Mouse (Mus musculus): ENCODE data around the gene Acsl6.
A peak's percentile ranks its signal among the peaks of the same experiment; 100 is the strongest.
"Not testable (repeated sequence)": the region's sequence is repeated elsewhere in the genome, so short reads cannot be mapped to it uniquely, and the experiment has no call there.

The Acsl6 gene

DNA sequence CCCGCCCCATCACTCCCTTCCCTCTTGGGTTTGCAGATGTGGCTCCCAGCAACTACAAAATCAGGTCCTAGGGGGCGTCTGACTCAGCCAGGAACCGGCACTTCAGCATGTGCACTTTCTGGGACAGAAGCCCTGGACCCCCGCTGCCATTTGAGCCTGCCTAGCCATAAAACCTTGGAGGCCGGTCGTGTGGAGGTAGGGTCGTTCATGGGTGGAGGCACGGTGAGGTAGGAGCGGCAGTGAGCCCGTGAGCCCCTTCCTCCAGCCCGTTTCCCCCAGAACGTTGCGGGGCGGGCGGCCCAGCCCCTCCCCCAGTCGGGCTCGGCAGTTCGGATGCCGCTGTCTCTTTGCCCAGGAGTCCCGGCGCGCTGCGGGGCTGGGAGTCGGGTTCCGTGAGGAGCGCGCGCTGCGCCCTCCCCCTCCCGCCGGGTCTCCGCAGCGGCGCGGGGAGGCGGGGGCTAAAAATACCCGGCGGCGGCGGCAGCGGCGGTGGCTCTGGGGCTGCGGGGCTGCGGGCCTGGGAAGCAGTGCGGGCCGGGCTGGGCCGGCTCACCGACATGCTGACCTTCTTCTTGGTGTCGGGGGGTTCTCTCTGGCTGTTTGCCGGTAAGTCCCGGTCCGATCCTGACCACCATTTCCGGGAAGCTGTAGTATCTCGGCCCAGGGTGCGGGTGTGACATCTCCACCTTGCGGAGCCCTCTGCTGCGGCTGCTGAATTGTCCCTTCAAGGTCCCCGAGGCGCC is at the start of gene Acsl6:
Gene Acsl6 (plus strand): TSS at position 71 of the 743 bp plus-strand sequence.
- no peak for DNase-seq

DNA sequence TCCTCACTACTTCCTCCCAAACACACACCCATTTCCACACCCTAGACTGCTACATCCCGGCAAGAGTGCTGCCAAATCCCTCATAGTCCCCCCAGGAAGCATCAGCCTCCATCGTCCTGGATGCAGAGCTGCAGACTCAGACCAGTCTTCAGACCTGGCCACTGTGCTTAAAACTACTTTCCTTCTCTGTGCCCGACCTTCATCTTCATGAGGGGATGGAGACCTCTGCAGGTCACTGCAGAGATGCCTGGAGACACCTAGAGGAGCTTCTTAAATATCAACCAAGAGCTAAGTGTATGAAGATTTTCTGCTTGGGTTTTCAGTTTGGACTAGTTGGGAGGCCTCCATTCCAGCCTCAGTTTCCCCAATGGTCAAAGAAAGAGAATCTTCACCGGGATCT is 49.5 kb upstream of the Acsl6 start:
- no peak for DNase-seq

DNA sequence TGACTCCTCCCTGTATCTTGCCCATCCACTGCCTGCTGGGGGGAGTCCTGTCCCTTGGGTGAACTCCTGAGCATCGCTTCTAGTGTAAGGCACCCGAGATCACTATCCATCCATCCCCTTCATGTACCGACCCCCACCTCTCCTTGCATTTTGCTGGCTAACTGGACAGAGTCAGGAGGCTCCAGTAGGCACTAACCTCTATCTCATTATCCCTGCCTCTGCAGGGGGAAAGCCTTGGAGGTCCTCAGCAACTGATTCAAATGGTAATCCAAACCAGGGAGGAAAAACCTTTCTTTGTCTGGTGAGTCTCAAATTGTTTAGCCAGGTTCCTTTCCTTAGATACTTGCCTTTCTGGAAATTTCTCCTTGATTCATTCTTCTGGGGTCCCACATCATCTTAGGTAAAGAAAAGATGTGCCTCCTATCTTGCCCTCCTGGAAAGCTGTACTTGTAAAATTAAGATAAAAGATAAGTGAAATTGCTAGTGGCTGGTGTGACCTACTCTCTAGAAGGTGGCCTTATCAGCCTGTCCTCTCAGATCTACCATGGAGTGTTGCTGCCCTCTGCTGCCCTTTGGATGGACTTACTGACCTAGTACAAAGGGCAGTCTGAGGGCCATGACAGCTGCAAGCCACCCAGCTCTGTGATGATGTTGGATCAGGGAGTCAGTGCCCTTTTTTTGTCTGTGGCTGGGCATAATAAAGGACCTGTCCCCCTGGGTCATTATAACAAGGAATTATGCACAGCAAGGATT is 46.8 kb upstream of the Acsl6 start:
- peak; percentile 75 for DNase-seq

DNA sequence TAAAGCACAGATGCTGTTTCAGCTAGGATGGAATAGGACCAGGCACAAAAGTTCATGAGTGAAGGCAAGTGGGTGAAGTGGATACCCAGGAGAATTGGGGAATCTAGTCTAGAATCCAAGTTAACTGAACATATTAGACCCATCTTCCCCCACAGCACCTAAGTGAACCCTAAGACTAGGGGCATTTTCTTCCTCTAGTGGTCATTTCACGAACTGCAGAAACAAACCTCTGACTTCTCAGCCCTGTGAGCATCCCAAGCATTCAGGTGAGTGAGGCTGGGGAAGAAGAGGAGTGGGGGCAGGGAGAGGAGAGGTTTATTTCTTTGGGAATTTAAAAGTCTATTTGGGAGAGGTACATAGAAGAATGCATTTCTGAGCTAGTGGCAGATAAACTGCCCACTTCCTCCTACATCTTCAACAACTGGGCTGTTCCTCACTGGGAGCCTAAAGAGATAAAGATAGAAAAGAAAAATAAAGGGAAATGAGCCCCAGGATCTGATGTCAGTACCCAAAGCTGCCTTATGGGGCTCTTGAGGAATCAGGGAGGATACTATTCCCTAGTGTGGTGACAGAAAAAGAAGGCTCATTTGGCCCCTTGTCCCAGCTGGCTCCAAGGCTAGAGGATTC is 40.1 kb upstream of the Acsl6 start:
- DNase-seq, result no peak

DNA sequence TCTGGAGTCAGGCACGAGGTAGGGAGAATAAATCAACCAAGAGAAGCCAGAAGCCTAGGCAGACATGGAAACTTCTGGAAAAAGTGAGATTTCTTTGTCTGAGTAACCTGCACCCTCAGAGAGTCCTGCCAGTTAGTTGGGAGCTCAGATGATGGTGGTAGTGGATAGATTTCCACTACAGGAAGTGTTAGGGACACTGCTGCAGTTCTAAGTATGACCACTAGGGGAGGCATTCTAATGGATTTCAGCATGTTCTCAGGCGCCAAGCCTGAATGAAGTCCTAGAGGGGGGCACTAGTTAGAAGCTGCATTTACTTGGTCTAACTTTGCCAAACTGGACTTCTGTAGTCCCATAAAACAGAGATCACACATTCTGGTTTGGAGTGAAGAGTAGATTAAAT is 39.1 kb upstream of the Acsl6 start:
- peak; percentile 46 for DNase-seq

DNA sequence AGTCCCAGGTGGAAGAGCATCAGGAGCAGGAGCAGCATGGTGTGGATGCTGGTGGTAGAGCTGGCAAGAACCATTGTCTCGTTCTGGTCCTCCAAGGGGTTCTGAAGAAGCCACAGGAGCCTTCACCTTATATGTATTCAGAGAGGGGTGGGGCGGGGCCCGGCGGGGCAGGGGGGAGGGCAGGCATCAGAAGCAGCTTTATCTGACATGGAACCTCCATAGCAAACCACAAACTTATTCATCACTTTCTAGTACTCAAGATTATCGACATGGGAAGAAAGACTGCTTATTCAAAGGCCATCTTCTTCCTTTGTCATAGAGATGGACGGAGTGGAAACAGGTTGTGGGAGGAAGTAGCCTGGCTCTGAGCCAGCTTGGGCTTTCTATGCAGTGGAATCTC is 36.4 kb upstream of the Acsl6 start, which contains the start of gene Il3:
Gene Il3 (minus strand): TSS at position 101 of the 400 bp plus-strand sequence.
- DNase-seq, result no peak

DNA sequence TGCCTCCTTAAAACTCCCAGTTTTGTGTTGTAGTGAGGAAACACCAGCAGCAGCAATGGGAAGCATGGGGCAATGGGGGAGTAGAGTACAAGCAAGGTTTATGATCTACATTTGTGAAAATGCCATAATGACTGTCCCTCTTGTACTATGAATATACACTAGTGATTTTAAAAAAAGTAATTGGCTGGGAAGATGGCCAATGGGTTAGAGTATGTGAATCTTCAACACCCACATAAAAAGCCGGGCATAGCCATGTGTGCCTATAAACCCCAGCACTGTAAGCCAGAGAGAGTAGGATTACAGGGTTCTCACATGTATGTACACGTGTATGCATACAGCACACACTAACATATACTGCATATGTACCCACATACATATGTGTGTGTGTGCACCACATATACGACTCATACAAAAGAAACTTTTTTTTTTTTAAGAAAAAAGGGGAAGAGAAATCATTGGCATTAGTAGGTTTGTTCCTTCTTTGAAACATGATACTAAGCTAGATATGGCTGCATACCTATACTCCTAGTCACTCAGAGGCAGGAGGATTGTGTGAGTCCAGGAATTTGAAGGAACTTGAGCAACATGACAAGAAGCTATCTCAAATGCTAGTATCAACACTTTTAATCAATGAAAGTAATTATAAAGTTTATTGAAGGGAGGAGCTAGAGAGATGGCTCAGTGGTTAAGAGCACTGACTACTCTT is 34.3 kb upstream of the Acsl6 start:
- DNase-seq, result no peak

DNA sequence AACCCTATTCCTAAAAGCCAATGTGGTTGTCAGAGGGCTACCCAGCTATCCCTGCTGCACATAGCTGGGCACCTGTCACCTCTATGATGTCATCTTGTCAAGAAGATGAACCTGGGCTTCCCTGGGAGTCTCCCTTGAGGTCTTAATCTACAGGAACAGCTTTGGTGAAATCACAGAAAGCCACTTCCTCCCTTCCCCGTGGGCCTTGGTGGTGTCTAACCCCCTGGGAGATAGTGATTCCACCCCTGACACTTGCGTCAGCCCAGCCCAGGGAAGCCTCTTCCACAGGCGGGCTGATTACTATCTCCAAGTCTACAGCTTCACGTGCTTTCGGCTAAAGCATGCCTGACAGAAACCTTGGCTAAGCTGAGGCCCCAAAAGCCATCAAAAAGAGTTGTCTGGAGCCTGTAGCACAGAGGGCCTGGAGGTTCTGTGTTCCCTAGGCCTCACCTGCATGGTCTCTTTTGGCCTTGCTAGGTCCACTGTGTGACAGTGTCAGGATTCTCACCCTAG is 32.1 kb upstream of the Acsl6 start:
- no peak for DNase-seq

DNA sequence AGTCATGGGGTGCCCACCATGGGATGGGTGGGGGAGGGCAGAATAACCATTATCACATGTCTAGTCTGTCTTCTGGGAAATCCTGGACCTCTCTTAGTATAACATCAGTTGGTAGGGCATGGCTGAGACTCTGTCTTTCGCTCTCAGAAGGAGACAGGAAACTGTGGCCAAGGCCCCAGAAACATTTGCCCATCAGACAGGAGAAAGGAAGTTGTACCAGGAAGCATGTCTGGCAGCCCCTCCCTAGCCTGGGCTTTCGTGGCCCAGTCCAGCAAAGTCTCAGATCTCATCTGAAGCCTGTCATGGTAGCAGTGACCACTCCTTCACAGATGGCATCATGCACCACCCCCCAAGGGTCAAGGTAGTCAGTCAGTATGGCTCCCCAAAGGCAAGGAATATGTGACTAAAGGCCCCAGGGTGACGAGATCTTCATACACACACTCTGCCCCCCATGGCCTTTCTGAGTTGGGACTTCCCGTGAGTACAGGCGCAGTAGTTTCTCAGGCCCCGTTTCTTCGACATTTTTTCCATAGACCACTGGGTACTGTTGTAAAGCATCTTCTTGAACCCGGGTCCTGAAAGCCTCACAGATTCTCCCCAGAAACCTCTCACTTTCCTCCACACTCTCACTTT is 15.7 kb upstream of the Acsl6 start:
- no peak for DNase-seq

DNA sequence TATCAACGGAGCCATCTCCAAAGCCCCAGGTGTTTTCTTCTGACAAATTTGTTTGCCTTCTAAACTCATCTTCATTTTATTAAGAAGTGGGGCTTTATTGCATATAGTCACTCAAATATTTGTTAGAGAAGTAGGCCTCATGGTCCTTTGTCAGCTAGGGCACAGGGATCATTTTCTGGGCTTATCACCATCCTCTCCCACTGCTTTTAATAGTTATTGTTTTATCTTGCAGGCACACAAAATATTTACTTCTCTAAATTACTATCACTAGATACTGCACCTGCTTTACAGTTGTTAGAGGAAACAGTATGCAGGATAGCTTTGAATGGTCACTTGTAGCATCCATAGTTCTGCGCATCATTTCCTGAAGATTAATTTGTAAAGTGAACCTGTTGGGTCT is 11.4 kb upstream of the Acsl6 start:
- DNase-seq, result no peak

DNA sequence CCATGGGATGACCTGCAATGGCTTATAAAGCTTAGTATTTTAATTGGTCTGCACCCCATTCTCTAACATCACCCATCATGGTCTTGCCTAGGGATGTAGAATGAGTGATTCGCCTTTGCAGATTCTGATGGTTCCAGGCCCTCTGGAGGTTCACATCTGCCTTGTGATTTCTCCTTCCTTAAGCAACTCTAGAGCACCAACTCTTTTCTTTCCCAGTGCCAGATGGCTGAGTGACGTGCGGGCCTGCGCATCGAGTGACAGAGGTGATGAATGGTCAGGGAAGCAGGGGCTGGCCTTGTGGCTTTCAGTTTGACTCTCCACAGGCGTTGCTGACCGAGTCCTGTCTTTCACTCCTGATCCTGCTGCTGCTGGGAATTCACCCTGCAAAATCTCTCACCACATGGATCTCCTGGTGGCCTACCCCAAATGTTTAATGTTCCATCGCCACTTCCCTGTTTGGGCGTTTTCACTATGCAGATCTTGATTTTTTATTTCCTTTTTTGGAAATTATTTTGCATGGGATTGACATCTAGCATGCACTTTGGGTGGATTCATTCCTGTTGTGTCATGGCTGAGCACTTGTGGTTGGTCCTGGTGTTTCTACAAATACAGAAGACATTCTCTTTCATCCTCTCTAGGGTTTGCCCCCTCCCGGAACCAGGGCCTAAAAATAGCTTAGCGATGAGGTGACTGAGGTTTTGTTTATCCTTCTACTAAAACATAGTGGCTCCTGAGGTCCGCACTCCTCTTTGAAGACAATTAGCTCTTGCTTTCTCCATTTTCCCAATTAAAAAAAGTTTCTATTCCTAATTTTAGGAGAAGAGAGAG is 9.4 kb upstream of the Acsl6 start:
- DNase-seq, result no peak

DNA sequence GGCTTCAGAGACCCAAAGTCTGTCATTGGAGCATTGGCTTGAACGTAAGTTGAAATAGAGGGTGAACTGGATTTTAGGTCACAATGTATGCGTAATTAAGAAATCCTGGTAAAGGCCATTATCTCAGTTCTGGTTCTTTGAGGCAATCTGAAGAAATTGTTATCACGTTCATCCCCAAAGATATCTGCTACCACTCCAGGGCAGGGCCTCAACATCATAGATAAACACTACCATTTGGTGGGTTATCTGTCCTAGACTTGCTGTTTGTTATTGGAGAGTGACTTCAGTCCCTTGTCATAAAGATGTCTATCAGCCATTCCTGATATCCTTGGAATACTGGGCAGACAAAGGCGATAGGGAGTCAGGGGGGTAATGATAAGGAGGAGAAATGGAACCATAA is 7.6 kb upstream of the Acsl6 start:
- DNase-seq, result no peak

DNA sequence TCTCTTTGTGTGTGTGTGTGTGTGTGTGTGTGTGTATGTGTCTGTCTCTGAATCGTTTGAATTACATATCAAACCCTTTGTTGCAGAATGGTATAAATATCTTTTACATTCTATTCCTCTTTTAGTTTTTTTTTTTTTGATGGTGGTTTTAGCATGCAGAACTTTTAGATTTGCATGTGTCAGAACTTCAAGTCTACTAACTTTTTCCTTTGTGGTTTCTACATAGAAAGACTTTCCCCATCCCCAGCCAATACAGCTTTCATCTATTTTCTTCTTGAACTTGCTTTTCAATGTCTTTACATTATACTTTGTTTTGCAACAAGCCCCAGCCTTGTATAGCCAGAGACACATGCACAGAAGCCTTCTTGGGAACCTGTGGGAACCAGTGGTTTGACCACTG is 6.9 kb upstream of the Acsl6 start:
- DNase-seq, result no peak

DNA sequence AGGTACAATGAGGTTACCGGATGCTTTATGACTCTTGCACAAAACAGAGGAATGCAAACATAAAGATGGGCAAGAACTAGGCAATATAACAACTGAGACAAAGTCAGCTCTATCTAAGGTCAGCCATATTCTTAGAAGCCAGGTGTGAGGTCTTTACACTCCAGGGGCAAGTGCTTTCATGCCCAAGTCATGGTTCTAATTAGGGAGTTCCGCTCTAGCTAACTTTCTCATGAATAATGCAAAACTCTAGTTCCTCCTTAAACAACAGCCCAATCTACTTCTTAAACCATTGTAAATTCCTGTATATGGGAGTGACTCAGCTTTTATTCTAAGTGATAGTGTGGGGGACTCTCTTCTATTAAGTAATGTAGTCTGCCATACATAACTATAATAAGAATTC is 6.1 kb upstream of the Acsl6 start:
- not testable (repeated sequence) for DNase-seq

DNA sequence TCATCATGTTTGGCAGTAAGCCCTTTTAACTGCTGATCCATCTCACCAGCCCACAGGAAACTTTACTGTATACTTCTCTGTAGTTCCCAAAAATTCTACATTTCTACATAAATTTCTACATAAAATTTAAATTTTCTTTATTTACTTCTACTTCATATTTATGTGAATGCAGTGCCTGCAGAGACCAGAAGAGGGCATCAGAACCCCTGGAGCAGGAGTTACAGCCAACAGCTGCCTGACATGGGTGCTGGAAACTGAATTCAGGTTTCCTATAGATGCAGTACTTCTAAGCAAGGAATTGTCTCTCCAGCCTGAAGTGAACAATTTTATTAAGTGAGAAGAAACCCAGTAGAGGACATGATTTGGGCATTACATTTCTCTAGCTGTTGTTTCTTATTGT is 4.8 kb upstream of the Acsl6 start:
- no peak for DNase-seq

DNA sequence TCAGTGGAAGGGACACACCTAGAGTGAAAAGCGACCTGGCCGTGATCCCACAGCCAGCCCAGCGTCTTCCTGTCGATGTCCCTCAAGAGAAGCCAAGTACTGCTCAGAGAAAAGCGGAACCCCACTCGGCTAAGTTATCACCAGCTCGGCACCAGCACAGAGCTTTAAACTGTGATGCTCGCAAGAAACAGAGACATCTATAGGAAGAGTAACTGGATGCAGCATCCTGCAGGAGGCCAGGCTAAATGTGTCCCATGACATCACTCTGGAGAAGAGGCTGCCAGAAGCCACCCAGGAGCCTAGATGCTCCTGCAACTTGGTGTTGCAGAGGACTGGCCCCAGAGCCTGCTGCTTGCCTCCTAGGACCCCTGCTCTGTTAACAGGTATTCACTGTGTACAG is 1.6 kb upstream of the Acsl6 start:
- no peak for DNase-seq

DNA sequence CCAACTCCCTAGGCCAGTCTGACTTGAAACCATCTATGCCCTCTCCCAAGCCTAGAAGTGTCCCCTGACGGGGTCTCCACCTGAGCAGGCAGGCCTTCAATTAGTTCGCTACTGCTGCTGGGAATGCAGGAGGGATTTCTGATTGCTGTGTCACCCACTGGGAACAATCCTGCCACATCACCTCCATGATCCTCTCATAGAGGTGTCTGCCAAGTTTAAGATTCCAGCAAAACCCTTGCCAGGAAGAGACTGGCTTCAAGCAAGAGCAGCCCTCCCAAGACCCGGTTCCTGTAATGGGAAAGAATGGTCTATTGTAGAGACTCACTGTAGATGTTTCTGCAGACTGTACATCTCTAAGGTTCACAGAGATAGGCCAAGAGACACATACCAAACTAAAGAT is 992 bp upstream of the Acsl6 start:
- no peak for DNase-seq

DNA sequence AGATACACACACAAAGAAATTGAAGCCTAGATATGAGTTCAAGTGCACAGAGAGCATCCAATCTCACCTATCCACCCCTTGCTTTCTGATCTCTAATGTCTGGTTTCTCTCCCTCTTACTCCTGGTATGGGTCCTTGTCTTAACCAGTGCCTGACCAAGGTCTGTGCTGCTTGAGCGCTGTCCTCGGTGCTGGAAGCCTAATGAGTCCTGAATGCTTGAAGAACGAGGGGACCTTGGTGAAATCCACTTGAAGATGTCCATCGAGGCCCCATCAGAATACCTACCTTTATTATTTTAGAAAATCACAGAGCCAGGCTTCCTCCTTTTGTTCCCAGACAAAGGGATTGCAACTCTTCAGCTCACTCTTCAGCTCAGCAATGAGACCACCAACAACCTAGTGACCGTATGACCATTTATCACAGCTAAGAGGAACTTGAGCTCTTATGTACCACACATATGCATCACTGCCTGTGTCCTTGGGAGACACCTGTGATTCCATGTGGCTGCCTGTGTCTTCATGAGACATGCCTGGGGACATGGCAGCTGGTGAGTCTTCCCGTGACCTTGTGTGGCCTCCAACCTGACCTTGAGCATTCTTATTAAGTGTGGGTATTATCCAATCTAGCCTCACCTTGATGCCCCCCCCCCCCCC is 396 bp upstream of the Acsl6 start:
- peak; percentile 39 for DNase-seq

DNA sequence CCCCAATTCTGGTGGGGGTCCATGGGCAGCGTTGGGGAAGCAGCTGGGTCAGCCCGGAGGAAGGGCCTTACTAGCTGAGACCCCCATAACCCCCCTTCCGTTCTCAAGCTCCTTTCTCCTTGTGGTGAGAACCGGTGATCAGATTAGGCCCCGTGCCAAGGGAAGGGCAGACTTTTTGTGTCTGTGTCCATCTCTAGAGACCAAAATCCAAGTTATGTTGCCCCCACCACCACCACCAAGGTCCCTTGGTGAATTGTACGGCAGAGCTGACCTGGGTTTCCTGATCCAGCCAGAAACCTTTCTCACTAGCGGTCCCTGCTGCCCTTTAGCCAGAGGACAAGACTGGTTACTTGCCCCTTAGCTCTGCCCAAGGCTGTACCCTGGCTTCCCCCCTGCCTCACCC is 874 bp downstream of the Acsl6 start:
- no peak for DNase-seq

DNA sequence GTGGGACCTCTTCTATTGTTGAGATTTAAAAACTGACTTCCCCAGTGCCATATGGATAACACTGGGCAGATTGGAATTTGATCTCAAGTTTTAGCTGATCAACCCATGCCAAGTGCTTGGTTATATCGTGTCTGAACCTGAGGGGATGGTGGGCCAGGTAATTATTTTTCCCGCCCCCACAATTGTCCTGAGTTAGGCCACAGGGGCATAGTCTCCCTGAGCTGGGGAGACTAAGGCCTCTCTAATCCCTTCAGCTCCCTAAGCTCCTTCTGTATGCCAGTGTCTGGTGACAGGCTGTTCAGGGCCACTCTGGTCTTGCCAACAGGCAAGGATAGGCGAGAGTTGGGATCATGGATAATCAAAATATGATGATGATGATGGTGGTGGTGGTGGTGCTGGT is 1.7 kb downstream of the Acsl6 start:
- no peak for DNase-seq

DNA sequence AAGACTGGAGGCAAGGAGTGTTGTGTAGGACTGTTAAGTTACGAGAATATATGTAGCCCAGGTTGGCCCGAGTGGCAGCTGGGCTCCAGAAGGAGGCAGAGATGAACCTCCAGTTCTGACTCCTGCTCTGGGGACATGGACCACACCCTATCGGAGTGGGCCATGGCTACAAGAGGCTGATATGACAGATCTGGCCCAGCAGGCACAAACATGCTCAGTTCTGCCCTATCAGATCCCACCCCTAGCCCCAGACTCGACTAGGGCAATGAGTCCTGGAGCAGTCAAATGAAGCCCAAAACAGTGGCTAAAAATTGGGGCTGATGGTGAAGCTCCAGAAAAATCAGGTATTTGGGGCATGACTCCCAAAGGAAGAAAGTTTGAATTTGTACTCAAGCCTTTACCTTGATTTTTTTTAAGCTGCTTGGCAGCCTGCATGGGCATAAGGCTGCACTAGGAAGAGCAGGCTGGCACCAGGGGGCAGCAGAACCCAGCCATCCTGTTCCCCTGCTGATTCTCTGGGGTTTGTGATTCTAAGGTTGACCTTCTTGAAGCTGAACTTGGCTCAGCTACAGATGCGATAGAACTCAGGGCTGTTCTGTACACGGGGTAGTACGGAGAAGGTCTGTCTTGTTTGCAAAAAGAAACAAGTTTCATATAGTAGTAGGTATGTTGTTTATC is 3.7 kb downstream of the Acsl6 start:
- peak; percentile 59 for DNase-seq

All from kidney, postnatal 14 days (tissue).